In the genomic region with DNA sequence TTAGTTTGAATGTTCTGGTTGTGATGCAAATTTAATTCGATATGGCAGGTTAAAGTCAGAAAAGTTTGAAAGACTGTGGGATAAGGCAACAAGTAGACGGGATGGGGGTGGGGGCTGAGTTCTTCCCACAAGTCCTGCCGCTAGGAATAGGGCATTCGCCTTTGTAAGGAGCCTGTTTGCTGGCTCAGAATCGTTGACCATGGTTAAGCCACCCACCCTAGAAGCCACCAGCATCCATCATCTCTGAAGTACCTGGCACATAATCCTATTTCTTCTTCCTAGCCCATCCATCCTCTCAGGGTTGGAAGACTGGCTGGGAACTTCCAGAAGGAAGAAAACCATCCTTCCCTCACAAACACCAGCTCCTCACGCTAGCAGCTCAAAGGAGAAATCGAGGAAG, we compare ENCODE assay signal across 1 mouse cellular context.
TF ChIP-seq lines count a peak whose summit lies in the region.

No protein-coding gene starts in this region.

TF ChIP-seq in ES-E14, 5 proteins besides CTCF, POLR2A, EP300 and RAD21 (continued from another document):
- TF ChIP-seq ZNF384 (IDR thresholded peaks at IDR 0.05; ENCODE audit: low read depth, low read length) (no peak), ZC3H11A (IDR thresholded peaks at IDR 0.05; ENCODE audit: borderline replicate concordance, low read depth, low read length) (no peak), MAFK (IDR thresholded peaks at IDR 0.05; ENCODE audit: insufficient read depth, low read depth, low read length) (no peak)
